Mouse (Mus musculus) G1E (cell line): ENCODE data around the gene Dhx32.

Experiments
- CTCF ChIP-seq: IDR thresholded peaks from 2 replicates; pipeline ENCODE4 v1.5.1; 2012; ENCODE audit warnings: low read depth, low read length, inconsistent platforms, mixed read lengths
- GATA1 ChIP-seq: IDR thresholded peaks from 2 replicates; pipeline ENCODE4 v1.6.1; 2012; ENCODE audit warnings: borderline replicate concordance, low read length, inconsistent platforms, mixed read lengths
- GATA2 ChIP-seq: IDR thresholded peaks from 2 replicates; pipeline ENCODE4 v1.6.1; 2012; ENCODE audit warnings: low read depth, low read length, inconsistent platforms, borderline replicate concordance
- TAL1 ChIP-seq: conservative IDR thresholded peaks from 2 replicates; pipeline ENCODE4 v1.6.1; 2012; ENCODE audit warnings: low read depth, low read length, inconsistent platforms, mixed read lengths

- no peak for TF ChIP-seq CTCF
- no peak for TF ChIP-seq TAL1
- TF ChIP-seq GATA2, result no peak
- no peak for TF ChIP-seq GATA1
Measured at GRCm38 (mm10) chr7:133707301-133707700, 75.2 kb downstream of the Dhx32 start.
